Mouse (Mus musculus) stomach, postnatal 0 days (tissue): ENCODE measurements around the gene Tbc1d4.

ENCODE experiments used
- CTCF ChIP-seq: IDR thresholded peaks from 2 replicates; pipeline ENCODE4 v1.5.1; 2016; ENCODE audit warnings: antibody characterized with exemption, low read depth, mild to moderate bottlenecking, moderate library complexity
- EP300 ChIP-seq: optimal IDR thresholded peaks from 2 replicates; pipeline ENCODE3; 2016; ENCODE audit warnings: antibody characterized with exemption

GRCm38 (mm10) chr14:101430536-101430935 lies 178.5 kb downstream of the Tbc1d4 start:
- no peak for TF ChIP-seq CTCF
- no peak for TF ChIP-seq EP300
